Mouse (Mus musculus): Measurements from ENCODE around the gene Plekha5.

DNA sequence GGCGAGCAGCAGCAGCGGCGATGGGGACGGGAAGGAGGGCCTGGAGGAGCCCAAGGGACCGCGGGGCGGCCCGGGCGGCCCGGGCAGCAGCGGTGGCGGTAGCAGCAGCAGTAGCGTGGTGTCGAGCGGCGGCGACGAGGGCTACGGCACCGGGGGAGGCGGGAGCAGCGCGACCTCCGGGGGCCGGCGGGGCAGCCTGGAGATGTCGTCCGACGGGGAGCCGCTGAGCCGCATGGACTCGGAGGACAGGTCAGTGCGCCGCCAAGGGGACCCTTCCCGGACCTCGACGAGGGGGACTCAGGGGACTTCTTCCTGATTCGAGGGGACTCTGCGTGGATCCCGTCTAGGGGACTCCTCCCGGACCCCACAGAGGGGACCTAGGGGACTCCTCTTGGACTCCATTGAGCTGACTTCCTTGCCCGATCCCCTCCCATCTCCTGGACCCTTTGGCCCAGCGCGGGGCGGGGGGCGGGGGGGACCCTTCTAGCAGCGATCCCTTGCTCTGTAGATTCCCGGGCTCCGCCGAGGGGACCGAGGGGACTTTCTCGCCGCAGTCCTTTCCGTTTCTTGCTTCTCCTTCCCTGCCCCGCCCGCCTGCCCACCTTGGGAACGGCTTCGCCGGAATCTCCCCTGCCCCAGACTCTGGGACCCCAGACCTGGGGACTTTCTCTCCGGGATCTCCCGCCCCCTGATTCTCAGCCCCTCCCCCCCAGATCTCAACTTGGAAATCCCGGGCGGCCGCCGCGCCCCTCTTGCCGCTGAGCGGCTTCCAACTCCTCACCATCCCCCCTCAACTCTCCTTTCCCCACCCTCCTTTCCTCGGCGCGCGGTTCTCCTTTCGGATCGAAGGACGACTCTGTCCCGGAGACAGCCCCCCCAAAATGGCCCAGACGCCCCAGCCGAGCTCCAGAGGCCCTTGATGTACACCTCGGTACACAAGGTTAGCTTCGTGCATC, 200.5 kb downstream of the Plekha5 start:
- TF ChIP-seq CTCF (IDR thresholded peaks at IDR 0.05; ENCODE audit: low read depth, low read length) (no peak), POLR2AphosphoS5 (IDR thresholded peaks at IDR 0.05; ENCODE audit: insufficient replicate concordance, low read depth, low read length) (no peak), GATA1 (IDR thresholded peaks at IDR 0.05; ENCODE audit: borderline replicate concordance, low read length) (no peak), TAL1 (conservative IDR thresholded peaks at IDR 0.05; ENCODE audit: low read depth, low read length) (no peak), GATA2 (IDR thresholded peaks at IDR 0.05; ENCODE audit: borderline replicate concordance, low read depth, low read length) (no peak)

Data from G1E (cell line).